Mouse (Mus musculus) midbrain, embryonic 14.5 days (tissue): ENCODE measurements around the gene March11. TPM values are rescaled to one million over a fixed set of nuclear protein-coding genes. Genes with fewer than 3 reads are reported as not detected.
A peak's percentile ranks its signal among the peaks of the same experiment; 100 is the strongest.

Experiments
- ATAC-seq: fragments of 200-750 bp; cut with Nextera tagmentation; 2 replicates; pipeline ENCODE4 v1.8.0; 2017; ENCODE audit warnings: moderate number of reproducible peaks, moderate library complexity; ENCODE audit not compliant: low FRiP score, low TSS enrichment
- DNase-seq: peaks from one replicate; pipeline ENCODE4 v3.0.0-alpha.2; 2015
- H3K27ac ChIP-seq: fragments of 300-500 bp; sonication (generic); replicated peaks from 2 replicates; pipeline ENCODE4 v1.5.1; 2014; ENCODE audit warnings: mild to moderate bottlenecking, low read depth, low read length, moderate library complexity
- H3K27me3 ChIP-seq: fragments of 300-500 bp; sonication (generic); 2 replicates; pipeline ENCODE4 v1.6.1; 2014; ENCODE audit warnings: low read length, control low read depth, mixed read lengths; ENCODE audit not compliant: control insufficient read depth, insufficient read depth
- H3K36me3 ChIP-seq: fragments of 300-500 bp; sonication (generic); 2 replicates; pipeline ENCODE4 v1.6.1; 2014; ENCODE audit warnings: low read length, control low read depth; ENCODE audit not compliant: control insufficient read depth, insufficient read depth
- H3K4me1 ChIP-seq: fragments of 300-500 bp; sonication (generic); 2 replicates; pipeline ENCODE4 v1.6.1; 2014; ENCODE audit warnings: mild to moderate bottlenecking, antibody characterized with exemption, low read length, control low read depth; ENCODE audit not compliant: control insufficient read depth, insufficient read depth
- H3K4me2 ChIP-seq: fragments of 300-500 bp; sonication (generic); 2 replicates; pipeline ENCODE4 v1.6.1; 2014; ENCODE audit warnings: mild to moderate bottlenecking, low read length, moderate library complexity
- H3K4me3 ChIP-seq: fragments of 300-500 bp; sonication (generic); replicated peaks from 2 replicates; pipeline ENCODE4 v1.5.1; 2014; ENCODE audit warnings: low read depth, low read length
- H3K9ac ChIP-seq: fragments of 300-500 bp; sonication (generic); replicated peaks from 2 replicates; pipeline ENCODE4 v1.6.1; 2014; ENCODE audit warnings: mild to moderate bottlenecking, low read length, moderate library complexity
- H3K9me3 ChIP-seq: fragments of 300-500 bp; sonication (generic); 2 replicates; pipeline ENCODE4 v1.6.1; 2016; ENCODE audit warnings: low read length, control low read depth, mixed read lengths; ENCODE audit not compliant: control insufficient read depth
- WGBS: fragments of 180-500 bp; shearing (Covaris S2); extraction: QIAGEN DNeasy Blood & Tissue Kit; methylation state at CpG from one replicate; pipeline ENCODE4 v1.1.7; 2014; 5-methylcytosine and 5-hydroxymethylcytosine counted together
- polyA plus RNA-seq: library from polyadenylated mRNA; unstranded; fragments of >200 nt; fragmentation: Nextera tagmentation; extraction: Ambion mirVana; gene quantifications from 2 replicates; pipeline ENCODE4 v1.2.1, GENCODE M21; 2014

March11 gene
- polyA plus RNA-seq, 1 experiment from 2014 or later, result 6.1 TPM

- Histone ChIP-seq H3K27me3 (no peaks in the 10 kb centered on the region), H3K27ac (no peak overlapping the region), H3K9me3 (no peaks in the 10 kb centered on the region), H3K4me2 (no peak overlapping the region), H3K36me3 (no peaks in the 10 kb centered on the region), H3K9ac (no peak overlapping the region), H3K4me3 (no peak overlapping the region), H3K4me1 (no peaks in the 10 kb centered on the region)
- WGBS, result 80% methylated on average over 6 of the region's 6 CpGs
- DNase-seq, result no peak
- ATAC-seq, result no peak
Observed at GRCm38 (mm10) chr15:26340966-26341365, 32.1 kb downstream of the March11 start.

GRCm38 (mm10) chr15:26344329-26344728, 35.5 kb downstream of the March11 start:
- Histone ChIP-seq H3K4me2 (no peak overlapping the region), H3K27ac (no peak overlapping the region), H3K9me3 (no peaks in the 10 kb centered on the region), H3K4me1 (no peaks in the 10 kb centered on the region), H3K27me3 (no peaks in the 10 kb centered on the region), H3K36me3 (no peaks in the 10 kb centered on the region), H3K4me3 (no peak overlapping the region), H3K9ac (no peak overlapping the region)
- DNase-seq, result no peak
- no peak for ATAC-seq
- 78% methylated on average over 5 of the region's 5 CpGs for WGBS

- no peak for ATAC-seq
- Histone ChIP-seq H3K4me1 (no peaks in the 10 kb centered on the region), H3K4me2 (no peak overlapping the region), H3K9ac (no peak overlapping the region), H3K36me3 (no peaks in the 10 kb centered on the region), H3K27me3 (no peaks in the 10 kb centered on the region), H3K27ac (no peak overlapping the region), H3K4me3 (no peak overlapping the region), H3K9me3 (no peaks in the 10 kb centered on the region)
- DNase-seq, result no peak
Observed at GRCm38 (mm10) chr15:26353656-26354055, 44.8 kb downstream of the March11 start.

- 19% methylated on average over 7 of the region's 7 CpGs for WGBS
- DNase-seq (peak; percentile 65), ATAC-seq (peak; percentile 68; the same call in 1 of the 2 replicates)
- Histone ChIP-seq H3K4me3 (no peak overlapping the region), H3K27ac (peak overlapping the region; percentile 52), H3K9me3 (no peaks in the 10 kb centered on the region), H3K4me1 (peaks cover 3% of the 10 kb centered on the region; the same call in 1 of the 2 replicates), H3K36me3 (no peaks in the 10 kb centered on the region), H3K27me3 (no peaks in the 10 kb centered on the region), H3K9ac (no peak overlapping the region), H3K4me2 (peak overlapping the region; percentile 33)
Observed at GRCm38 (mm10) chr15:26365344-26365743, 56.5 kb downstream of the March11 start.

- no peak overlapping the region for H3K9ac ChIP-seq
- no peak overlapping the region for H3K4me3 ChIP-seq
- no peak overlapping the region for H3K4me2 ChIP-seq
- H3K4me1 ChIP-seq, result peaks cover 3% of the 10 kb centered on the region; the same call in 1 of the 2 replicates
- no peaks in the 10 kb centered on the region for H3K9me3 ChIP-seq
- no peak overlapping the region for H3K27ac ChIP-seq
- H3K36me3 ChIP-seq, result no peaks in the 10 kb centered on the region
- H3K27me3 ChIP-seq, result no peaks in the 10 kb centered on the region
- DNase-seq, result no peak
- no peak for ATAC-seq
- WGBS, result 85% methylated on average over 5 of the region's 5 CpGs
Observed at GRCm38 (mm10) chr15:26366511-26366910, 57.7 kb downstream of the March11 start.

- Histone ChIP-seq H3K4me2 (no peak overlapping the region), H3K9ac (no peak overlapping the region), H3K9me3 (no peaks in the 10 kb centered on the region), H3K36me3 (no peaks in the 10 kb centered on the region), H3K27ac (no peak overlapping the region), H3K4me3 (no peak overlapping the region), H3K27me3 (no peaks in the 10 kb centered on the region), H3K4me1 (no peaks in the 10 kb centered on the region)
- DNase-seq (no peak), ATAC-seq (no peak)
- WGBS, result 66% methylated on average over 5 of the region's 5 CpGs
Observed at GRCm38 (mm10) chr15:26373759-26374158, 64.9 kb downstream of the March11 start.

GRCm38 (mm10) chr15:26374232-26374631, 65.4 kb downstream of the March11 start:
- Histone ChIP-seq H3K9me3 (no peaks in the 10 kb centered on the region), H3K4me2 (no peak overlapping the region), H3K4me1 (no peaks in the 10 kb centered on the region), H3K9ac (no peak overlapping the region), H3K27ac (no peak overlapping the region), H3K27me3 (no peaks in the 10 kb centered on the region), H3K36me3 (no peaks in the 10 kb centered on the region), H3K4me3 (no peak overlapping the region)
- DNase-seq (no peak), ATAC-seq (no peak)
- WGBS, result 79% methylated on average over 2 of the region's 2 CpGs

GRCm38 (mm10) chr15:26374946-26375345, 66.1 kb downstream of the March11 start:
- Histone ChIP-seq H3K9ac (no peak overlapping the region), H3K4me2 (no peak overlapping the region), H3K27ac (no peak overlapping the region)

GRCm38 (mm10) chr15:26377355-26377754, 68.5 kb downstream of the March11 start:
- no peaks in the 10 kb centered on the region for H3K36me3 ChIP-seq
- H3K4me3 ChIP-seq, result no peak overlapping the region
- ATAC-seq (no peak), DNase-seq (no peak)
- H3K4me2 ChIP-seq, result no peak overlapping the region
- no peaks in the 10 kb centered on the region for H3K9me3 ChIP-seq
- H3K4me1 ChIP-seq, result no peaks in the 10 kb centered on the region
- WGBS, result 63% methylated on average over 2 of the region's 2 CpGs
- H3K9ac ChIP-seq, result no peak overlapping the region
- no peaks in the 10 kb centered on the region for H3K27me3 ChIP-seq
- H3K27ac ChIP-seq, result no peak overlapping the region

More at GRCm38 (mm10) chr15:26374946-26375345, 66.1 kb downstream of the March11 start:
- ATAC-seq, result no peak
- DNase-seq, result no peak
- no peak overlapping the region for H3K4me3 ChIP-seq
- H3K27me3 ChIP-seq, result no peaks in the 10 kb centered on the region
- H3K36me3 ChIP-seq, result no peaks in the 10 kb centered on the region
- WGBS, result 97% methylated on average over 3 of the region's 3 CpGs
- no peaks in the 10 kb centered on the region for H3K9me3 ChIP-seq
- no peaks in the 10 kb centered on the region for H3K4me1 ChIP-seq
